Mouse (Mus musculus): ENCODE data around the gene Ccdc181.
A peak's percentile ranks its signal among the peaks of the same experiment; 100 is the strongest.
"Not testable (repeated sequence)": the region's sequence is repeated elsewhere in the genome, so short reads cannot be mapped to it uniquely, and the experiment has no call there.

The Ccdc181 gene

GRCm38 (mm10) chr1:164275455-164275954 is at the start of gene Ccdc181:
TSS of gene Ccdc181 (plus strand) at chr1:164275585.
- peak; percentile 86 for DNase-seq (ENCODE audit: low read depth, low spot score)

- not testable (repeated sequence) for DNase-seq (ENCODE audit: low read depth, low spot score)
These were observed 43.3 kb upstream of the Ccdc181 start for GRCm38 (mm10) chr1:164231937-164232570.

DNA sequence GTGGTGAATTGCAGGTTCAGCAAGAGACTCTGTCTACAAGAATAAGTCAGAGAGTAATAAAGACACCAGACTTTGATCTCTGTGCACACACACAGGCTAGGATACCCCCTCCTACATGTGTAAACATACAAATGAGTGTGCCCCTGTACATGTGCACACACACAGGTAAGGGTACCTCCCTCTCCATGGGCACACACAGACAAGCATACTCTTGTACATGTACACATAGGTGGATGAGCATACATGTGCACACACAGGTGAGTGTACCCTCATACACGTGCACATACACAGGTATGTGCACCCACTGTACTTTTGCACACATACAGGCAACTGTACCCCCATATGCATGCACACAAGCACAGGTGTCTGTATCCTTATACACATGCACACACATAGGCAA is 41.9 kb upstream of the Ccdc181 start:
- no peak for DNase-seq (ENCODE audit: low read depth, low spot score)

DNA sequence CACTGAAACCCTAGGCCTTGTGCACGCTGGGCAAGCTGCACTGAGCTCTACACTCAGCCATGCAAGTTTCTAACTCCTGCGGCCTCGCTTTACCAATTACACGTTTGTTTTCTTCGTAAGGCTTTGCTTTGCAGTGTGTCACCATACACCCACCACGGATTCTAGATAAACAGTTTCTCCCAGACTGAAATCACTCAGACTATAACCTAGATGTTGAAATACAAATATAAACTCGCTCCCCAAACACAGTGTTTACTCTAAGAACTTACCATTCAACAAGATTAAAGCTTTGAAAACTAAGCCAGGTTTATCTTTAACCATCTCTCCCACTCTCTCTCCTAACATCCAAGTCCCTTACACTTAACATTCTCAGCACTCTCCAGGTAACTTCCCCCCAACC is 40.3 kb upstream of the Ccdc181 start:
- DNase-seq (ENCODE audit: low read depth, low spot score) = no peak

GRCm38 (mm10) chr1:164236078-164236477 is 39.3 kb upstream of the Ccdc181 start:
- no peak for DNase-seq (ENCODE audit: low read depth, low spot score)

GRCm38 (mm10) chr1:164241494-164241893 is 33.9 kb upstream of the Ccdc181 start:
- DNase-seq (ENCODE audit: low read depth, low spot score) = no peak

DNA sequence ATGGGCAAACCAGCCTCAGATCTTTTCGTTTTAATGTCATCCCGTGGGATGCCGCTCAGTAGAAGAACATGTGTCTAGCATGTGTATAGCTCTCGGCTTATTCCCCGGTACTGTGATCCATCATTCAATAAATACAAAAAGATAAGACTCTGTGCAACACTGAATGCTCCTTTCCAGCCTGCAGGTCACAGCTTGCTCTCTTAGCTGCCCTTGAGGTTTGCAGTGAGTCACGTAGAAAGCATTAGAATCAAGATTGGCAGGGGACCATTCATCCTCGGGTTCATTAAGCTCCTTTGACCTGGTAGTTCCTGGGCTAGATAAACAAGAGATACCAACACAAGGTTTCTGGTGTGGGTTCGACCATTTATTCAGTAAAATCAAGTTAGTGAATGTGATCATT is 32.6 kb upstream of the Ccdc181 start:
- no peak for DNase-seq (ENCODE audit: low read depth, low spot score)

GRCm38 (mm10) chr1:164247442-164247841 is 27.9 kb upstream of the Ccdc181 start:
- DNase-seq (ENCODE audit: low read depth, low spot score) = no peak

DNA sequence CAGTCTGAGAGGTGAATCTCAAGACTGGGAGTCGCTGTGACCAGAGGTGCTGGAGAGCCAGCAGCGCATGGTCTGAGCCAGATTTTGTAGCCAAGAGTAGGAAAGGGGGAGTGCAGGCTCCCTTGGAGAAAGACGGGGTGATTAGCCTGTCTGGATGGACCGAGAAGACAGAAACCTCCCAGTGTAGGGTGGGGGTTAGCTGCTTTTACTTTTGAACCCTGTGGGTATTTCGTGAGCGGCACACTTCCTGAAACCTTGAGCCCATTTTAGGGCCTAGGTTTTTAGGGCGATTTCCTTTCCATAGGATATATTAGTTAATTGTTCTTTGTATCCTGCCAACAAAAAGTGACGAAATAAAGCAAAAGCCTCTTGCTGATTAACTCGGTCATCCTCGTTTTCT is 27.4 kb upstream of the Ccdc181 start:
- DNase-seq (ENCODE audit: low read depth, low spot score) = no peak

GRCm38 (mm10) chr1:164248465-164249331 is 26.7 kb upstream of the Ccdc181 start, which contains the start of gene Slc19a2:
TSS of gene Slc19a2 (plus strand) at chr1:164249046.
- peak; percentile 86 for DNase-seq (ENCODE audit: low read depth, low spot score)

DNA sequence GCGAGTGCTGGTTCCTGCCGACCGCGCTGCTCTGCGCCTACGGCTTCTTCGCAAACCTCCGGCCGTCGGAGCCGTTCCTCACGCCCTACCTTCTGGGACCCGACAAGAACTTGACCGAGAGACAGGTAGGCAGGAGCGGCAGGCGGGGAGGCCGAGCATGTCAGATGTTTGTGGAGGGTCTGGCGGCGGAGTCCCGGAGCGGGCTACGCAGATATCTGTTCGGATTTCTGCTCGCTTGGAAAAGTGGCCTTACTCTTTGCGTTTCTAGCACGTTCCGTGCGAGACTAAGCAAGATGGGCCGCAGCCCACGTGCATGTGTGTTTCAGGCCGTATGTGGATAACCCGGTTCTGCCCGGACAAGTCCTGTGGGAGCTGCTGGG is 26.1 kb upstream of the Ccdc181 start:
- no peak for DNase-seq (ENCODE audit: low read depth, low spot score)

DNA sequence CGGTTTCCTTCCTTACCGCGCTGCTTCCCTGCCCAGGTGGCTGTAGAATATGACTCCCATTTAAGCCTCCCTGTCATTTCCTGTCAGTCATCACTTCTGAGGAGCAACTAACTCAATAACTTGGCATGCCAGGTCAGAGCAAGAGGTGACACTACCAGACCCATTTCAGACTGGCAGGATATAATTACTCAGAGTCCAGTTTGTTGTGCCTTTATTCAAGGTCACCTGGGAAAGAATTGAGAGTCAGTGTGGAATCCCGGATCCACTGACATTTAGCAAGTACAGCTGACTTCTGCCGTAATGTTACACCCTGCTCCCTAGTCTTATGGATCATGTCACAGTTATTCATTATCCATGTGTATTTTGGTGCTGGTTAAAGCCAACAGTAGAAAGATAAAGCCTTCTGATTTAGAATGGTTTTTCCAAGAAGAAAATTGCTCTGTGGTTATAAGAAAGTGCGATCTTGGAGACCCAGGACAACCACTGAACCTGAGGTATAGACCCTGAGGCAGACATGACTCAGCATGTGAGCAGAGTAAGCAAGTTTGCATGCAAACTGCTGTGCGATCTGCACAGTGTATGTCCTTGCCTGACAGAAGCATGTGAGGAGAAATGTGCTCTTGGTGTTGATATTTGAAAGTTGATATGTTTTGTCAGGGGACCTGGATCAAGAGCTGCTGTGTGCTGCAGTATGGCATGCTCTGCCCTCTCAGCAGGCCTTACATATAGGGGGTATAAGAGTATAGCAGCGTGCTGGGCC is 24.8 kb upstream of the Ccdc181 start:
- DNase-seq (ENCODE audit: low read depth, low spot score) = no peak

DNA sequence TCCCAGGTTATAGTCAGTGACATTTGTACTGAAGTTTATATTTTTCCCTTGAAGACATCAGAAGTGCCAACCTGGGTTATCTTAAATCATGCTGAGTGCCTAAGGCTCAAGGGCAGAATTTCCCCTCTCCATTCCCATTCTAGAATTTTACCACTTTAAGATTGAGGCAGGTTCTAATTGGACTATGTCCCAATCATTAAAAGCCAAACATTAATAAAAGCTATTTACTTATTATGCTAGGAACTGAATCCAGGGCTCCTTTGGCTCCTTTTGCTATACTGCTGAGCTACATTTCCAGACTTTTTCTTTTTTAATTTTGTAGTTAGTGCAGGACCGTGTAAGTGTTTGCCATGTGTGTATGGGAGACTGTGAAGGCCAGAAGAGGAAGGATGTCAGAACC is 23.9 kb upstream of the Ccdc181 start:
- no peak for DNase-seq (ENCODE audit: low read depth, low spot score)

DNA sequence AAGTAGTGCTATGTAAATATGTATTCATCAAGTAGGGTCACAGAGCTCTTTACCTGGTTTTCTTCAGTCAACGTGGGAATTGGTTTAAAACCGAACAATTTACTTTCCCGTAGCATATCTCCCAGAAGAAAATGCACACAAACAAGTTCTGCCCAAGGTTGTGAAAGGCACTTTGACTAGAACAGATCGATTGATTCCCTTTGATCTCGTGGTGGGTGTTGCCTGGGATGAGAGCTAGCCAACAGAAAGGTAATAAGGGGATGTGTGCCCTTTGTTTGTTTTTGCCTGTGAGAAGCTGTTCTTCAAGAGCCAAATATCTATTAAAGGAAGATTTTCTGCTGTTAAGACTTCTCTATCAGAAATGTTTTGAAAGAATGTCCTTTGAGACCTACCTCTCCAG is 22.8 kb upstream of the Ccdc181 start:
- no peak for DNase-seq (ENCODE audit: low read depth, low spot score)

DNA sequence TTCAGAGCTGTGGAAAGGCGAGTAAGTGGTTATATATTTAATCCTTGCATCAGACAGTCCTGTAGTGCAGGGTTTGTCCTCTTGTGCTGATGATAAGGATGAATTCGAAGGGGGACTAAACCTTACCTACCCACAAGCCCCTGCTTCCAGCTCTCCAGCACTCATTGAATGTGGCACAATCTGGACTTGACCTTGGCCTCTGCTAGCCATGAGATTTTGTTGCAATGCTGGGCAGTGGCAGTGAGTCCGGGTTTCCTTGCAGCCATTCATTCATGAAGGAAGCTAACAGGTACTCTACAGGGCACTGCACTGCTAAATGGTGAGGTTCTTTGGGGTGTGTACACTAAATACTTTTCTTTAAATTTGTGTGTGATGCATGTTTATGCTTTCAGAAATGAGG is 20.5 kb upstream of the Ccdc181 start:
- DNase-seq (ENCODE audit: low read depth, low spot score) = no peak

- no peak for DNase-seq (ENCODE audit: low read depth, low spot score)
These were observed 15.0 kb upstream of the Ccdc181 start for GRCm38 (mm10) chr1:164260171-164261028.

DNA sequence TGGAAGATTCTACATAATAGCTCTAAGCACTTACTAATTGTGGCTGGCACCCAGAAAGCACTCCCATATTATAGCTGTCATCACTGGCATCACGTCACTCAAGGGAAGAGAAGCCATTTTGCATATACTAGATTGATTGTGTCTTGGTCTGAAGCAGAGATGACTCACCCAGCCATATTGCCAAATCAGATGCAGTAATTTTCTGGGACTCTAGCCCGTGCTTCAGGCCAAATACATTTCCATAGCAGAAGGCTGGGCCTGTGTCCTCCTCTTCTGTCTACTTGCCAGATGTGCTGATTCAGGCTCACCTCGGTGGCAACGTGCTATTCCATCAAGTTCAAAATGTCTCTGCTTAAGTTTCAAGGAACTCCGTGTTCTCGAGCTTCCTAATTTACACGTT is 13.8 kb upstream of the Ccdc181 start:
- no peak for DNase-seq (ENCODE audit: low read depth, low spot score)

GRCm38 (mm10) chr1:164270941-164271340 is 4.4 kb upstream of the Ccdc181 start:
- DNase-seq (ENCODE audit: low read depth, low spot score) = no peak

GRCm38 (mm10) chr1:164273659-164274058 is 1.7 kb upstream of the Ccdc181 start:
- no peak for DNase-seq (ENCODE audit: low read depth, low spot score)

DNA sequence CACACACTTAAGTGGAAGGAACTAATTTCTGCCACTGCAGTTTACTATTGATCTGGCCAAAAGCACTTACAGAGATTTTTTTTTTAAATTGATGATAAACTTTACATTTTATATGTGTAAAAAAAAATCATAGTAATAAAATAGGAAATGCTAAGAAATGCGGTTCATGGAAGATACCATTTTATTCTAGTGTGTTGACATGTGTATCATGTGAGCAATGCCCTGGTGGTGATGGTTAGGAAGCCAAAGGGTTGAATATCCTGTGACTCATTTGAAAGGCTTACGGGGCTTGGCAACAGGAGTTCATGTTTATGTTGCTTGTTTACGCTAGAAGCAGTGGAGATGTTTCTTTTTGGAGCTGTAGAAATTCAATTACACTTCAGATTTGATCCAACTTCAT is 1.2 kb downstream of the Ccdc181 start:
- no peak for DNase-seq (ENCODE audit: low read depth, low spot score)

DNA sequence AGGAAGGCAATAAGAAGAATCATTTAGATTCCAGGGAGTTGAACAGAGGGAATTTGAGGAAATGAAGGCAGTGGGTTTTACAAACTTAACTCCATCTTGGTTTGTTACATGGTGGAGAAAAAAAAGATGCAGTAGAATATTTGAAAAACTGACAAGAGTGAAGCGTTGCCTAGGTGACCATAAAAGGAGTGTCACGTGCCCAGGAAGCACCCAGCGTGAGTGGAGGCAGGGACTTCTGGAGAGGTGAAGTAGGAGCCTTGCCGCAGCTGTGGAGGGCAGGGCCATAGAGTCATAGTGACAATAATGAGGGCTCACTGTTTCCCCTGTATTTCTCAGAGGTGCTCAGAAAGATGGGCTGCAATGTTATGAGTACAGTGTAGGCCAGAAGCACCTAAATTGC is 3.9 kb downstream of the Ccdc181 start:
- DNase-seq (ENCODE audit: low read depth, low spot score) = no peak
